Mouse (Mus musculus) CD4-positive naive resting alpha-beta T cell, adult 76 days (primary cell): ENCODE results near the gene Gm8765. TPM values are rescaled to one million over a fixed set of nuclear protein-coding genes. Genes with fewer than 3 reads are reported as not detected.

Source experiments
- total RNA-seq: library from RNA; stranded (reverse); gene quantifications from one replicate; pipeline ENCODE4 v1.2.4, GENCODE M21; 2023

Gm8765 gene
- total RNA-seq, result not detected

DNA sequence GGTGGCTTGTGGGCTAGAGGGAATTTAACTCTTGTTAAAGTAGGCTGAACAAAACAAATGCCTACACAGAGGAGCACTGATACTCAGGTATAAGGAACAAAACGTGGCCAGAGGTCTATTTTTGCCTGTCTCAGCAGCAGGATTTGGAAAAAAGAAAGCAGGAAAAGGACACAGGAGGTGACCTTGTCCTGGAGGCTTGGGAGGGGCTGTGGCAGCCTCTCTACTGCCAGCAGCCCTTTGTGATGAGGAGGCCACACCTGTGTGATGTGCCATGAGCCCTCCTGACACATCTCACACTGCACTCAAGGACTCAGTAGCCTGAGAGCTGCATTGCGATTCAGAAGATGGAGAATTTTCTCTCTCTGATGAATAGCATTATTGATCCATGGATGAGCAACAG, at the start of gene Gm8765:
TSS of gene Gm8765 (plus strand) at position 301 of the 400 bp plus-strand sequence.

Other genes with a start within 250 kb of the Gm8765 start
- gene Nutm2, start 231.0 kb upstream of the Gm8765 start, total RNA-seq, result not detected
- gene Gm904, start 55.1 kb upstream of the Gm8765 start, total RNA-seq, result not detected